ENCODE assay signal across 25 mouse cellular contexts in the genomic region with DNA sequence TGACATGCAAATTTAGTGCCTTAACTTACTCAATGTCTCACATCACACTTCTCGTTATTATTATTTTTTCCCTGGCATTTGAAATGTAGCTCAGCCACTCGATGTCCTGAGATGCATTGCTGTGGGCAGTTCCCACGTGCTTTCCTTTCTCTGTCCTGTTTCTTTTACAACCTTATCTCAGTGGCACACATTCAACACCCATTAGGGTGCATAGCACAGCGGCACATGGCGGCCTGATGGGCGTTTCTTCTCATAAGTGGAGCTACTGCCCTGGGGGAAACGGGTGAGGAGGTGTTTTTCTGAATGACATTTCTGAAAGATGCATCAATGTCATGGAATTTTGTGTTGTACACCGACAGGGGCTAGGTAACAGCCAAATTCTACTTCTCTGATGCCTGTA.
A peak's percentile ranks its signal among the peaks of the same experiment; 100 is the strongest.
DNase-seq lines count a peak whose midpoint lies in the region; ATAC-seq and TF ChIP-seq lines count a peak whose summit lies in the region.
"Had no signal": no experiment of that assay in that cellular context is flagged by ENCODE, and none has a peak within 500 bp of the region (broad histone marks: within the 10 kb centered on the region; RNA-seq: fewer than 3 reads in every experiment).

No protein-coding gene starts in this region.

- peak; percentile 68; the same call in 1 of the 2 replicates for TF ChIP-seq EP300 in liver, embryonic 14.5 days (IDR thresholded peaks at IDR 0.05; ENCODE audit: low read depth)

- no peaks in the 10 kb centered on the region for H3K9me3 ChIP-seq in liver, embryonic 14.5 days (ENCODE audit: control insufficient read depth, low read length)
- H3K9me3 ChIP-seq: embryonic facial prominence, embryonic 15.5 days; heart, embryonic 10.5 days; hindbrain, embryonic 12.5 days; midbrain, embryonic 13.5 days; stomach, embryonic 15.5 days had no signal

- 0 out of 2 replicates have a peak overlapping the region, but pooled peaks have one; percentile 23 for H3K4me2 ChIP-seq in liver, embryonic 14.5 days (ENCODE audit: low read depth)
- H3K4me2 ChIP-seq: embryonic facial prominence, embryonic 15.5 days; hindbrain, embryonic 12.5 days; midbrain, embryonic 13.5 days; stomach, embryonic 15.5 days had no signal

- peaks cover 59% of the 10 kb centered on the region for H3K4me1 ChIP-seq in brown adipose tissue, adult 24 weeks (ENCODE audit: control insufficient read depth, insufficient read depth, insufficient read length, low read length)
- H3K4me1 ChIP-seq in liver, embryonic 14.5 days (replicated peaks; ENCODE audit: control insufficient read depth in 2 of 2, insufficient read depth in 2 of 2, low read length in 1 of 2): peaks cover 61 to 63% of the 10 kb centered on the region in 2 experiments

- H3K36me3 ChIP-seq in liver, embryonic 14.5 days (replicated peaks; ENCODE audit: control insufficient read depth, insufficient read depth, low read depth): no peaks in the 10 kb centered on the region
- H3K36me3 ChIP-seq: embryonic facial prominence, embryonic 15.5 days; heart, embryonic 10.5 days; hindbrain, embryonic 12.5 days; midbrain, embryonic 13.5 days; stomach, embryonic 15.5 days had no signal

- TF ChIP-seq CTCF in liver, embryonic 14.5 days (IDR thresholded peaks at IDR 0.05; ENCODE audit: low read depth): 0 out of 2 replicates have a peak, but pooled peaks have one; percentile 15

- ATAC-seq in erythroblast, adult 5-6 weeks (replicated peaks; ENCODE audit: low FRiP score, poor library complexity, severe bottlenecking): peak; percentile 73
- peak; percentile 76 for ATAC-seq in liver, embryonic 14.5 days (ENCODE audit: insufficient read depth)
- peak; percentile 15 for ATAC-seq in megakaryocyte progenitor cell, adult 5-6 weeks (replicated peaks; ENCODE audit: poor library complexity)
- ATAC-seq: midbrain, embryonic 13.5 days had no signal

- peak overlapping the region; percentile 27; the same call in 1 of the 2 replicates for H3K9ac ChIP-seq in liver, embryonic 14.5 days (replicated peaks)
- H3K9ac ChIP-seq: embryonic facial prominence, embryonic 15.5 days; hindbrain, embryonic 12.5 days; midbrain, embryonic 13.5 days; stomach, embryonic 15.5 days had no signal

- no peaks in the 10 kb centered on the region for H3K27me3 ChIP-seq in liver, embryonic 14.5 days (ENCODE audit: control insufficient read depth, insufficient read depth, low read length)
- H3K27me3 ChIP-seq: embryonic facial prominence, embryonic 15.5 days; hindbrain, embryonic 12.5 days; midbrain, embryonic 13.5 days; stomach, embryonic 15.5 days had no signal

- H3K4me3 ChIP-seq in brown adipose tissue, adult 24 weeks (ENCODE audit: insufficient read depth, low read depth, low read length): no peak overlapping the region
- H3K4me3 ChIP-seq in liver, embryonic 14.5 days (ENCODE audit: insufficient read depth in 1 of 2, low read depth in 2 of 2, low read length in 2 of 2): no peak overlapping the region
- H3K4me3 ChIP-seq: embryonic facial prominence, embryonic 15.5 days; heart, embryonic 10.5 days; hindbrain, embryonic 12.5 days; left cerebral cortex, adult 2 months; midbrain, embryonic 13.5 days; myocyte; stomach, embryonic 15.5 days had no signal

- WGBS in liver, embryonic 14.5 days (ENCODE audit: insufficient replicate concordance): 16% methylated on average over 8 of the region's 8 CpGs

- H3K27ac ChIP-seq in brown adipose tissue, adult 24 weeks (replicated peaks; ENCODE audit: low read depth, low read length): peak overlapping the region; percentile 89; the same call in 1 of the 2 replicates
- peak overlapping the region; percentile 60 for H3K27ac ChIP-seq in liver, embryonic 14.5 days
- H3K27ac ChIP-seq: embryonic facial prominence, embryonic 15.5 days; heart, embryonic 10.5 days; hindbrain, embryonic 12.5 days; left cerebral cortex, adult 2 months; midbrain, embryonic 13.5 days; stomach, embryonic 15.5 days had no signal

- peak; percentile 62 to 69 (median 66) for DNase-seq in liver, embryonic 14.5 days (ENCODE audit: low read depth in 3 of 3, low spot score in 3 of 3)
- no peak for DNase-seq in layer of hippocampus, adult 11-12 months (ENCODE audit: low spot score)
- no peak for DNase-seq in B cell, adult 2 months
- DNase-seq in urinary bladder, postnatal 10 days (ENCODE audit: low spot score): no peak
- DNase-seq: adrenal gland, adult 2 months; cerebellum, adult 18-20 months; cerebellum, postnatal 36 days; gastrocnemius, postnatal 14 days; heart, postnatal 10 days; kidney, adult 2 months; kidney, postnatal 10 days; lung, adult 2 months; lung, postnatal 36 days; right cerebral cortex, postnatal 14 days; thymus, adult 18-20 months had no signal

Comparison
In these comparisons a context has a peak if more than half of its experiments do, and no peak if none do; other contexts are left out.
1. ATAC-seq: peak in every context shown above with its lines; median percentile 76 in liver, embryonic 14.5 days; 73 in erythroblast, adult 5-6 weeks; 15 in megakaryocyte progenitor cell, adult 5-6 weeks.
2. DNase-seq: peak in liver, embryonic 14.5 days (3 of 3); none in layer of hippocampus, adult 11-12 months (single experiment), B cell, adult 2 months (0 of 2) and urinary bladder, postnatal 10 days (single experiment).